Mouse (Mus musculus): ENCODE results near the gene Gm9008.
"Not testable (repeated sequence)": the region's sequence is repeated elsewhere in the genome, so short reads cannot be mapped to it uniquely, and the experiment has no call there.

Gene Gm9008

DNA sequence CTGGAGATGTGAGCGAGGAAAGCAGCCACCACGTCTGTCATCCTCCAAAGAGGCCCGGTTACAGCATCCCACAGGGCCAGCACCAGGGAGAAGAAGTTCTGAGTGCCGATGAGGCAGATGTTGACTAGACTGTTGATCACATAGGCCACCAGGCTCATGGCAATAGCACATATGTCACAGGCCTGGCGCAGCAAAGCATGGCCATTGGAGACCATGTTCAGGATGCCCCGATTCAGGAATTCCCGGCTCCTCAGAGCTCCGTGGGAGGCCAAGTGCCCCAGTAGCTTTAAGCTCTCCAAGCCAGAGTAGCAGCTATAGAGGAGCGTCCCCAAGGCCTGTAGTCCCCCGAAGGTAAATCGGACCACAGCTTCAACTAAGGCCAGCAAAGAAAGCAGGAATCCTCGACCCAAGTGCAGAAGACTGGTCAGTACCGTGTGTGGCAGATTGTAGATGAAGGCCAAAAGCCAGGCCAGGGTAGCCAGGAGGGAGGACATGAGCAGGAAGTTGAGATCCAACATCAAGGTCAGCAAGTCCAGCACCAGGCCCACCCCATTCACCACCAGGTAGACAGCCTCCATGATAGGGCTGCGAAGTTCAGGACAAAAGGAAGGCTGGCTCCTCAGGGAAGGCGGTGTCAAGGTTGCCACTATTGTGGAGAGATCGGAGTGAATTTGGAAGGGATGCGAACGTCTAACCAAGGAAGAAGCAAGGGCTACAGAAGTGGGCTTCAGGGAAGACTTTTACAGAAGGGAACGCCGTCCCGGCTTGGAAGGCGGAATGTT lies at the start of gene Gm9008:
Gene Gm9008, minus strand, starts transcription at position 731 of the 782 bp plus-strand sequence.
- not testable (repeated sequence) for DNase-seq

DNA sequence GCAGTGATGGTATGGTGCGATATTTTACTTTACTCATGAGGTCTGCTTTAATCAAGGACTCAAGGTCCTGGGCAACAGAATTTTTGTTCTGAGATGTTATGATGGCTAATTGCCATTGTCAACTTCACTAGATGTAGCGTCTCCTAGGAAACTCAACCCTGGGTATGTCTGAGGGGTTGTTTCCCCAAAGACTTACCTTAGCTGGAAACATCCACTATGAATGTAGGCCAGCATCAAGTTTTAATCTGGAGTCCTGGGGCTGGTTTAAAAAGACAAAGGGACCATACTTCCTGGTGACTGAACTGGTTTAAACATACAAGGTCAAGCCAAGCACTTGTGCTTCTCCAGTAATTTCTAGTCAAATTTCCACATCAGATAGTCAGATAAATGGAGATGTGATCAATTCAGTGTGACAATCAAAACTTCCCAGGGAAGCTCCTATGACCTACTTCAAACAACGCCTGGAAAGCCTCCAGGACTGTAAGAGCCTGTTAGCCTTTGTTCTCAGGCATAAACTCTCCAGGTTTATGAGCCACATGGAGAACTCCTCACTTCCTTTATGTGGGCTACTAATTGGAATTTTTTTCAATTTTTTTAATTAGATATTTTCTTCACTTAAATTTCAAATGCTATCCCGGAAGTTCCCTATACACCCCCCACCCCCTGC lies 24.5 kb upstream of the Gm9008 start:
- DNase-seq, result no peak

DNA sequence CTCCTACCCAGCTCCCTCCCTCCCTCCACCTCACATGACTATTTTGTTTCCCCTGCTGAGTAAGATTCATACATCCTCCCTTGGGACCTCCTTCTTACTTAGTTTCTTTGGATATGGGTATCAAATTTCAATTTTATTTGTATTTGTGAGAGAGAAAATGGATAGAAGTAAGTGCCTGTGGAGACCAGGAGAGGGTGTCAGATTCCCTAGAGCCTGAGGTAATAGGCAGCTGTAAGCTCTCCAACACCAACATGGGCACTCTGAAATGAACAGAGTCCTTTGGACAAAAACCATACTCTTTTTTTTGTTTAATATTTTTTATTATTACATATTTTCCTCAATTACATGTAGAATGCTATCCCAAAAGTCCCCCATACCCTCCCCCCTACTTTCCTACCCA lies 12.6 kb upstream of the Gm9008 start:
- no peak for DNase-seq

DNA sequence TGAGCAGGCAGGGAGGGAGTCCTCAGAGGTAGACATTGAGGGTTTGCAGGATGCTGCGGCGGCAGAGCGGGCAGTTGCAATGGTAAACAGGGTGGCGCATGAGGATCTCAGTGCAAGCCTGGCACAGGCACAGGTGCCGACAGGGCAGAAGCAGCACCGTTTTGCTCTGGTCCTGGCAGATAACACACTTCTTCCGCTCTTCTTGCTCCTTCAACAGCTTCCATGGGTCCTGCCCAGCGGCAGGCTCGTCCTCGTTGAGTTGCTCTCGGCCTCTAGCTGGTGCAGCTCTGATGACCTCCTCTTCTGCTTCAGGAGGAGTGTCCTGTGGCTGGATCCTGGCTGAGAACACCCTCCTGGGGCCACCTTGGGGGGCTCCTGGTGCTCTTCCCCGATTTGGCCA lies 1.2 kb downstream of the Gm9008 start:
- not testable (repeated sequence) for DNase-seq

DNA sequence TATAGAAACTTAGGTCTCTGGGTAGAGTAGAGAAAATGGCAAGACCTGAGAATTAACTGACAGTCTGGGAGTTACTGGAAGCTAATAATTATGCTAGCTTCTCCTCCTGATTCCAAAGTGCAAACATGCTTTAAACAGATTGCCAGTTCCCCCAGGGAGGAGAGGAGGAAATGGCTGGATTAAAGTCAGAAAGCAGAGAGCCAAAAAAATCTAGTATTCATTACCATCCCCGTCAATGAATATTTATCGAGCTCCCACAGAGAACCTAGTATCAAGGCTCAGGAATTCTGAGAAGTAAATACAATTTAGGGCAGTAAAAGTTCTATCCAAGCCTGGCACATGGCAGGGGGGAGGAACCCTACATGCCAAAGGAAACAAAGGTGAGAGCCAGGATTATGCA lies 29.4 kb downstream of the Gm9008 start:
- no peak for DNase-seq
